Mouse (Mus musculus): ENCODE data around the gene Gpr4.
A peak's percentile ranks its signal among the peaks of the same experiment; 100 is the strongest.

Gpr4 gene

GRCm38 (mm10) chr7:19265928-19266822 is 53.8 kb downstream of the Gpr4 start:
- DNase-seq (ENCODE audit: low spot score), result no peak

GRCm38 (mm10) chr7:19267051-19267450 is 54.7 kb downstream of the Gpr4 start:
- no peak for DNase-seq (ENCODE audit: low spot score)

GRCm38 (mm10) chr7:19268993-19269681 is 56.8 kb downstream of the Gpr4 start:
- DNase-seq (ENCODE audit: low spot score), result no peak

- DNase-seq (ENCODE audit: low spot score), result no peak
Observed at GRCm38 (mm10) chr7:19269721-19270441, 57.5 kb downstream of the Gpr4 start.

- no peak for DNase-seq (ENCODE audit: low spot score)
Observed at GRCm38 (mm10) chr7:19270509-19271237, 58.3 kb downstream of the Gpr4 start.

- DNase-seq (ENCODE audit: low spot score), result peak; percentile 87
Observed at GRCm38 (mm10) chr7:19271238-19272172, 59.2 kb downstream of the Gpr4 start, which contains the start of gene Vasp. Gene Vasp, minus strand, starts transcription at chr7:19271817.

GRCm38 (mm10) chr7:19272173-19272764 is 59.9 kb downstream of the Gpr4 start:
- peak; percentile 80 for DNase-seq (ENCODE audit: low spot score)
